Mouse (Mus musculus) retina, embryonic 14.5 days (tissue): ENCODE measurements around the gene Chpf.
A peak's percentile ranks its signal among the peaks of the same experiment; 100 is the strongest.

Source experiments
- DNase-seq: peaks from one replicate; pipeline ENCODE4 v3.0.0-alpha.2; 2015; ENCODE audit warnings: low spot score

Gene Chpf

DNA sequence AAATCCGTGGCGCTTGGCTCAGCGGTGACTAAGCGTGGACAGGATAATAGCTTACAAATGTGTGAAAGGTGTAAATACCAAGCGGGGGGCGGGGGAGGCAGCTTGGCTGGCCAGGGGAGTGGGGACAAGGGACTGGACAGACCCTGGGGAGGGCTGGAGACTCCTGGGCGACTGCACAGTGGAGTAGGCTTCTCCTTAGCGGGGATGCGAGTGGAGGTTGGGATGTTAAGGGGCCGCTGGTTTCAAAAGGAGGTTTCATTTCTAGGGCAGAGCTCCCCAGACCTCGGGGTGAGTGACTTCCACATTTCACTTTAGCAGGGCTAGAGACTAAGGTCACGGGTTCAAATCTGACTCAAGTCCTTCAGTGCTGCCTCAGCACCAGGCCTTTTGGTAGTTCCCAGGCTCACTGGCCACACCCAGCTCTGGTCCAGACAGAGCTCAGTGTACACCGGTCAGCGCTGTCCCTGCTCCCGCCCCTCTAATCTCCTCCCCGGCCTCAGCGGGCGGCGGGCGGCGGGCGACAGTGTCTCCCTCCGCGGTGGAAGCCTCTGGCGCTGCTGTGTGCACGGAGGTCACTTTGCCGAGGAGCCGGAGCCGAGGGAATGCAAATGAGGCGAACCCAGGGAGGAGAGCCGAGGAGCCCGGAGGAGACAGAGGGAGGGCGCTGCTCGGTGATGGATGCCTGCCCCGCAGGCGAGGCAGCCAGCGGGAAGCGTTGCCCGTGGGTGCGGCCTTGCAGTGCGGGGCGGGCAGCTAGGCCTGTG lies 20.9 kb downstream of the Chpf start:
- DNase-seq: no peak

DNA sequence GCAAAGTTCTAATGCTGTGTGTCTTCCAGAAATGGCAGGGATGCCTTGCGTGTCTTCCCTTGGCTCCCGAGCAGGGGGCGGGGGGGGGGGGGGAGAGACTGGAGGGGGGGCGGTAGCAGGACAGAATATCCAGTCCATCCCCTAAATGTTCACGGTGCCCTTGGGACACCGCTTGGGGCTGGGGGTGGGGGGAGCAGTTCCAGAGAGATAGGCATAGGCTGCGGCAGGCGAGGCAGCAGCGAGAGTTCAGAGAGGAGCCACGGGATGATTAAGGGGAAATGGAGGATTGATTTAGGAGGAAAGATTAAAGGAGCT lies 21.4 kb downstream of the Chpf start:
- DNase-seq: no peak

DNA sequence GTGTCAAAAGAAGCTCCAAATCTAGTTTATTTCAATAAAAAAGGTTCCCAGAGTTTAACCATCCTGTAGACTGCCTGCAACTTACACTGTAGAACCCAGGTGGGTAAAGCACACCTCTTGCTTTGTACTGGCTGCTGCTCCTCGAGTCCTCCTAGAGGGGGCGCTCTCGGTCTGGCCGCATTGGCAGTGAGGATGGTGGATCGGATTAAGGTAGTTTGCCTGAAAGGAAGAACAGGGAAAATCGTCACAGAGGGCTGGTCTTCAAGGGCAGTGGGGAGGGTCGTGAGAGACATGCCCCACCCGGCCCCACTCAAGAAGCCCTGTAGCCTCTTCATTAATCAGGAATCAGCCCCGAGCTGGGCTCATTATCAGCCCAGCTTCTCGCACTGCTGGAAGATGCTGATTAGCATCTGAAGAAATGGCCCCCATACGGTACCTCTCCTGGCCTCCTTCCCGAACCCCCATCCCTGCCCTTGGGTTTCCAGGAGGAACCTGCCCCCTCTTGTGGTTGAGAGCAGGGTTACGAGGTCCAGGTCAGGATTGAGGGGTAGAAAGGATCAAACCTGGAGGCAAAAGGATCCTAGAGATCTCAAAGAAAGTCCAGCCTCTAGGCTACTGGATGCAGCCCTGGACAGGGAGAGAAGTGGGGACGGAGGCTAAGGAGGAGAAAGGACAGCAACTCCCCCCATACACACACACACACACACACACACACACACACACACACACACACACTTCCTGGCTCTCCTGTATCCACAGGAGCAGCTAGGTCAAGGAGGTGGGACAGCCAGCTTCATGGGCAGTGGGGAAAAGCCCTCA lies 22.2 kb downstream of the Chpf start:
- DNase-seq: no peak

DNA sequence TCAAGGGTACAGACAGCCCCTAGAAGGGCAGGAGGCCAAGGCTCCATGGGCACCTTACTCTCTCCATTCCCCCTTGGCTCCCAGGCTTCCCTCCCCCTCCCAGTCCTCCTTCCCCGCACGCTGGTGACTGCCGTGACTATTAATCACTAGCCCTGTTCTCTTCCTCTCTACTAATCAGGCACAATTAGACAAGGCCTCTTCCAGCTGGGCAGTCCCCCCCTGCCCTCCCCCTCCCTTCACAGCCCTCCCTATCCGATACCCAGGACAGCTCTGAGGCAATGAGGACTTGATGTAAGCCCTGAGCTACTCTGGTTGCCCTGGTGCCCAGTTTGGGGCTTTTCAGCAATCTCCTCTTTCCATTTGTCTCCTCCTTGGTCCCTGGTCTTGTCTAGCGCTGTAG lies 23.2 kb downstream of the Chpf start:
- no peak for DNase-seq

DNA sequence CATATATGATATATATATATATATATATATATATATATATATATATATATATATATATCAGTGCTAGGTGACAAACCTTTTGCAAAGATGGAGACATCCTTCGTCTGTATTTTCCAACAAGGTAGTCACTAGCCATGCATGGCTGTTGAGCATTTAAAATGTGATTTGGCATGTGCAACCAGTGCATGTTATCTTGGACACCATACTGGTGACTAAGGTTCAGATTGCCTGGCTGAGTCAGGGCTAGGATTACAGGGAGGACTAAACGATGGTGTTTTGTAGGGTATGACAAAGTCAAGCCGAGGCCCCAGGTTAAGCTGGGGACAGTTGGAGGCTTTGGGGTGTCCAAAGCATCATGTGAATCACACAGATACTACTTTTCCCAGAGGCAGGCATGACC lies 23.7 kb downstream of the Chpf start:
- DNase-seq: no peak

DNA sequence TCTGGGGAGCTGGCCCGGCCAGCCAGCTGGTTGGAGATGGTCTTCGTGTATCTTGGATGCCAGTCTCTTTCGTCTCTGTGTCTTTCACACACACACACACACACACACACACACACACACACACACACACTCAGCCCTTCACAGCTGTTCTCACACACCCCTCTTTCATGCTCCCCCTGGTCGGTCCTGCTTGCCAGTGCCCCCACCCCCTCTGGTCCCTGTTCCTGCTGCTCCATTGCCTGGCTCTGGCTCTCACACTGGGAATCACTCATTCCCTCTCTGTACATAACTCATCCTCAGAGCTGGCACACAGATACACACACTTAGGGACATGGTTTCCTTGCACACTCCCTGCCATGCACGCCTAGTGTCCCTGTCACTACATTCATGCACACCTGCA lies 27.2 kb downstream of the Chpf start:
- DNase-seq: no peak

DNA sequence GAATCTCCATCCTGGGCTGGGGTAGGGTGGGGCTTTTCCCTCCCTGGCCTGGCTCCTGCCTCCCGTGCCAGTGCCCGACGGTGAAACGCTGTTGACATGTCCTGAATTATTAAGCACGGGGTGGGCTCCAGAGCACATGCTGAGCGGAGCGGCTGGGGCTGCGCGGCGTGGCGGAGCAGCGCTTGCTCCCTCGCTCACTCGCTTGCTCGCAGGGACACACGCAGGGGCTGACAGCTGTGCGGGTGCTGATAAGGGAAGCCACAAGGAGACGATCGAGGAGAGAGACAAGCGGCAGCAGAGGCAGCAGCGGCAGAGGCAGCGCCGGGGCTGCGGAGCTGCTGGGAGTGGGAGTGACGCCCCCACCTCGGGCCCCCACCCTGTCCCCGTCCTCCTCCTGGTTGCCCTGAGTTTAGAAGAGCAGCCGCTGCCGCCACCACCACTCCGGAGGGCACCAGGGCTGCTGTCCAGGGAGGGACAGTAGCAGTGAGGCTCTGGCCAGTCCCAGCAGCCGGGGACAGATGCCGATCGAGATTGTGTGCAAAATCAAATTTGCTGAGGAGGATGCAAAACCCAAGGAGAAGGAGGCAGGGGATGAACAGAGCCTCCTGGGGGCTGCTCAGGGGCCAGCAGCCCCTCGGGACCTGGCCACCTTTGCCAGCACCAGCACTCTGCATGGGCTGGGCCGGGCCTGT lies 28.6 kb downstream of the Chpf start, which contains the start of gene Asic4:
Gene Asic4, plus strand, starts transcription at position 123 of the 692 bp plus-strand sequence.
- peak; percentile 56 for DNase-seq

DNA sequence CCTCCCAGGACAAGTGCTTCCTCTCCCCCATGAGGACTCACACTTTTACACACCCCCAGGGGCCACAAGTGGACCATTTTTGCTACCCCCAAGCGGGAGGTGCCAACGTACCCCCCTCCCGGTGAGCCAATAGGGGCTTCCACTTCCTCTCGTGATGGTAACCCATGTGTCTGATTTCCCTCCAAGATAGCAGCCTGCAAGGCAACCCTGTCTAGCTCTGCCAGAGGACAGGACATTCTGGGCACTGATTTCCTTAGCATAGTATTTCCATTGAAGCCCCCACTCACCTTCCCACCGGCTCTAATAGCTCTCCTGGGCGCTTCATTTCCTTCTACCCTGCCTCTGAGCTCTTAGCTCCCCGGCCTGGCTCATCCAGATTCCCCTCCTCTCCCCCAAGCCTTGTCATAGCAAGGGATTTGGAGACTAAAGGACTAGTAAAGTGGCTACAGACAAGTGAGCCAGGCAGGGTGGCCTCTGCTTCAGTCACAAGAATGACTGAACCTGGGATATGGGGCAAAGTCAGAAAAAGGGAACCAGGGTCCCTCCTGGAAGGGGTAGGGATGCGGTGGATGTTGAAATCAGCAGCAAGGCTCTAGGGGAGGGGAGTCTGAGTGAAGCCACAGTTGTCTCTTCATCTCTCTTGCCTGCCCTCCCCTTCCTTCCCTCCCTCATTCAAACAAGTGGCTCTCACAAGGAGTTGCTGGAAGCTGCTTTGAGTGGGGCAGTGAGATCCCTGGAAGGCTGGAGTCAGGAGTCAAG lies 29.6 kb downstream of the Chpf start:
- no peak for DNase-seq

DNA sequence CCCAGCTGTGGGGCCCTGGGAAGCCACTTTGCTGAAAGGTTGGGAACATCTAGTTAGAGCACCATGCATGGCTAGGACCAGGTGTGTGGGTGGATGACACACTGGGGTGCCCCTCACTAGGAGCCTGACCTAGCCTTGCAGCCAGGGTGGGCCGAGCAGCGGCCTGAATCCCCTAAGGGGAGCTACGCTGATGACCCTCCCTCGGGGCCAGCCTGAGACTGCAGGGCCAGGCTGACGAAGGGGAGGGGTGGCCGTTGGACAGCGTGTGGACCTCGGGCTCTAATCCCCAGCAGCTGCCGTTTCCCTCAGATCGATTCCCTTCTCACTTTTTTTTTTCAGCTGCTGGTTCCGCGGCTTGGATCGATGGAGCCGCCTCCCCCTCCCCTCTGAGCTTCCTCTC lies 30.2 kb downstream of the Chpf start:
- peak; percentile 79 for DNase-seq

DNA sequence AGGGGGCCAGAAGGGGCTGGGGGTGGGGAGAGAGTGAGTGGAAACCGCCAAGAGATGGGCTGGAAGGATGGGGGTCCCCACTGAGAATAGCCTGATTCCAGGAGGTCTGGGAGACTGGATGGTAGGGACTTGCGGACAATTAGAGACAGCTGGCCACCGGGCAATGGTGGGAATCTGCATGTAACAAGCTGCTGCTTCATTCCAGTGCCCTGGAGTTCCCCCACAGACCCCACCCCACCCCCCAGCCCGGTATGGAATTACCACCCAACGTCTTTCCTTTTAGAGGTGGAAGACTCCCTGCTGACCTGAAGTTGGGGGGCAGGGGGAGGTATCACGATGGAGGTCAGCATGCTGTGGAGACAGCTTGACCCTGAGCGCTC lies 31.1 kb downstream of the Chpf start:
- no peak for DNase-seq

DNA sequence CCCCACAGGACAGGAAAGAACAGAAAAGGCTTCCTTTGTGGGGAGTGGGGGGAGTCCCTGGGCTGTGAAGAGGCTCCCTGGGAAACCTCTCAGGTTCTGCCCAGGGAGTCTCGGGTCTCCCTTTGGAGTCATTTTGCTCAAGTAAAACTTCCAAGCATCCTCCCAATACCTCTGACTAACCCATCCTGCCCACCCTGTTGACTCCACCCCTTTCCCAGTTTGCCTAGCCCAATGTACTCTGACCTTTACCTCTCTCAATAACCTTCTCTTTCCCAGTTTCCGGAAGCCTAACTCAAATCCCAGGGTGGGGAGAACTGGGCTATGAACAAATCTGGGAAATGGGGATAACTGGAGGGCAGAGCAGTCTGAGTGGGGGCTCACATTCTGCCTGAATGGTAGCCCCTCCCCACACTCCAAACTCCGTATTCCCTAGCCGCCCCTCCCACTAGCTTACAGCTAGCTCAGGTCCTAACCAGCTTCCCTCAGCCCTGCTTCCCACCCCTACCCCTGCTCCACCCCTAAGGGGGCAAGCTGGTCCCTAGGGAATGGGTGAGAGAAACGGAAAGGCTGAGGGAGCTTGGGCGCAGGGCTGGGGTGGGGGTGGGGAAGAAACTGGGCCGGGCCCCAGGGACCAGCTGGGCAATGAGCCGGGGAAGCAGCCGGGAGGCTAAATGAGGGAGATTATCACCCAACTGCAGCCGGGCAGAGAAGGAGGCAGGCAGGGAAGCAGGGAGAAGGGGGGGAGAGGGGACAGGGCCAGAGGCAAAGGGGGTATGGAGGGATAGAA lies 31.6 kb downstream of the Chpf start:
- peak; percentile 74 for DNase-seq

DNA sequence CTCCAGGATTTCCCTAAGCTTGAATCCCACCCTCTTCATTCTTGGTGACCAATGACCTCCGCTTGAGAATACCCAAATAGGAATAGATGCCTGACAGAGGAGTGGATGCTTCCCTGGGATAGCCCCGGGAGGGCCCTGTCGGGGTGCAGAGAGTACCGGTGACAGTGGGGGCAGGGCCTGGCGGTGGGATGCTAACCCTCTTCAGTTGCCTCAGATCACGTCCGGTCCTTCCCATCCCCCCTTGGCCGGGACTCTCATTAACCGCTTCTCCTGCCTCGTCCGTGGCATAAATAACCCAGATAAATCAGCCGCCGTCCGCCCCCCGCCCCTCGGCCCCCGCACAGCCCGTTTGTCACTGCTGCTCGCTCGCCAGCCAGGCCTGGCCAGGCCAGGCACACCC lies 32.5 kb downstream of the Chpf start:
- peak; percentile 62 for DNase-seq

DNA sequence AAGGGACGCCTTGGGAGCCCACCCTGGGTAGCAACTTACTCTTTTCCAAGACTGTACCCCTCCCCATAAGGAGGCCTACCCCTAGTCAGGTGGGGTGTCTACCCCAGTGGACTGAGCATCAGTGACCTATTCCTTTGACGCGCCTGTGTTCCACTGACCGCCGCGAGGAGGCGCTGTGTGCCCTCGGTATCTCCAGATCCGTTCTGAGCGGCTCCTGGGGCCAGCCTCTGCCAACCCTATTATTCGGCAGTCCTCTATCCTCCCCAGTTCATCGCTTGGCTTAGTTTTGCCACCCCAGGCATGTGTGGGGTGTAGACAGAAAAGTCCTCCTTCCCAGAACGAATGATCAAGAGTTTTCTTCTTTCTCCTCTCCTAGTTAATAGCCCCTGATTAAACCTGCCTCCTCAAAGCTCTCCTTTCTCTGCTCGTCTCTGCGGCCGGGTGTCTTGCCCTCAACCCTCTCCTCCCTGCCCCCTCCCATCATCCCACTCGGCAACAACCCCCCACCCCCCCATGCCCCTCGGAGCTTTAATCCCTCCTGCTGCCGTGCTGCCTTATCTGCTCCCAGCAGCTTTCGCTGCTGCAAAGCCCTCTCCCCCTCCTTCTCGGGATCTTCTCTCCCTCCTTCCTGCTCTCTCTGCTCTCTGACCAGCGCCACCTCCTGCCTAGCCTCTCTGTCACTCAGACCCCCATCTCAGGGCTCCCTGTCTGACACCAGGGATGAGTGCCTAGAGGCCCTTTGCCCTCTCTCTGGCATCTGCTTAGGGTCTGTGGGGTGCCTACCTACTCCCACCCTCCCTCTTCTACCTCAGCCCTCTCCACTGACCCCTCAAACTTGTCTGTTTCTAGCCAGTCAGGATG lies 33.1 kb downstream of the Chpf start:
- peak; percentile 89 for DNase-seq

DNA sequence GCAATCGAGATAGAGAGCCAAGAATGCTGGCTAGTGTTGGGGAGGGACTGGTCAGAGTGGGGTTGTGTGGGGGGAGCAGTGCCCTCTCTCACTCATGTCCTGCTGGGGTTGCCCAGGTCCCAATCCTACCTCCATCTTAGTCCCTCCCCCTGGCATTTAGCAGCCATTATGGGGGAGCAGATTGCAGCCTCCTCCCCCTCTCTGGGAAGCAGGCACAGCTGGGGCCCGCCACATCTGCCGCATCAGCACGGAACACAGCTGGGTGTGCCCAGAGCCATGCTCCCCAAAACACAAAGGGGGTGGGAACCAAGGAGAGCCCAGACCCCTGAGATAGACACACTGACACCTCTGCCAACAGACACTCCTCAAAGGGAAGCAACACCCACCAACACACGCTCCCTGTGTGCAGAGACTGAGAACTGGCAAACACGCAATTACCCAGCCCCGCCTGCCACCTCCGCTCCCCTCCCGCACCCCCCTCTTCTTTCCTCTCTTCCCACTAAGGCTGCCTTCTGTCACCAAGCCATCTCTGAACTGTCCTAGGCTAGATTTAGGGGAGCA lies 33.9 kb downstream of the Chpf start:
- no peak for DNase-seq

DNA sequence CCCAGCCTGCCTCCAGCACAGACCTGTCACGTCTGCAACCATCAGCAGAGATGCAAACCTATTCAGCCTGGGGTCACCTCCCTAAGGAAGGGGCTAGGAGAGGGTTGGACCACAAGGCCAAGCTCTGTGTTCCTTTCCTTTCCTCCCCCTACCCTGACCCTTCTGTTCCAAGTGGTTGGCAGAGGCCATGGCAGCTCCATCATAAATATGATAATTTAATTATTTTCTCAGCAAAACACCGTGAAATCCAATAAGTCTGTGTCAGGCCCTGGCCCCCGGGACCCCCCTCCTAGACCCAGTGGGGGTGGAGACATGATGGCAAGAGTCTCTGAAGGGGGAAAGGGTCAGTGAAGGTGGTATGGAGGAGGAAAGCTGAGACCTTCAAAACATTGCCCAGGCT lies 34.9 kb downstream of the Chpf start:
- no peak for DNase-seq

DNA sequence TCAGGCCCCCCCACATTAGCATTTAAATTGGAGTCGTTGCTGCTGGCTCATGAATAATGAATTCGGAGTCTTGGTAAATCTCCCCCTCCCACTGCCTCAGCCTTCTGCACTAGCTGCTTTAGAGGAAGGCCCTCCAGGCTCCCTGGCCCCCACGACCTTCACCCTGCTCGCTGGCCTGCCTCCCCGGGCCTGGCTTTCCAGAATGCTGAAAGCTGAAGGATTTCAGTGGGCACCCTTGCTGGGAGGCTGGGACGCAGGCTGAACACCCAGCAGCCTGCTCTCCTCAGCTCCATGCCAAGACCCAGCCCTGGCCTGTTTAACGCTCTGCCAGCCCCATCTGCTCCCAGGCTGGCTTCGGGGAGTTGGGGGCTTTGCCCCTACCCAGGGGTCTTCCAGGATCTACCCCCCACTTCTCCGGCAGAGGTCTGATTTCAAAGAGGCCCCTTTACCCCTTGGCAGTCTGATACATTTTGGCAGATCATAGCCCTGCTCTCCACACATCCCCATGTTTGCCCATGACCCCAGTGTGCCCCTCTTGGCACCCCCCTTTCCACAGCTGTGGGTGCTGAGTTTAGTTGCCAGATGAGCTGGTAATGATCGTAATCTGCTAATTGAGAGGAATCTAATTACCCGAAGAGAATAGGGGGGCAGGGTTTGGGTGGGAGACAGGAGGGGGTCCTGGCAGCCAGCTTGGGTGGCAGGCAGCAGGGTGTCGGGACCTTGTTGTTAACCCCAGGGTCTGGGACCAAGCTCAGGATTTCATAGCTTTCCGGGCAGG lies 35.7 kb downstream of the Chpf start:
- DNase-seq: no peak

DNA sequence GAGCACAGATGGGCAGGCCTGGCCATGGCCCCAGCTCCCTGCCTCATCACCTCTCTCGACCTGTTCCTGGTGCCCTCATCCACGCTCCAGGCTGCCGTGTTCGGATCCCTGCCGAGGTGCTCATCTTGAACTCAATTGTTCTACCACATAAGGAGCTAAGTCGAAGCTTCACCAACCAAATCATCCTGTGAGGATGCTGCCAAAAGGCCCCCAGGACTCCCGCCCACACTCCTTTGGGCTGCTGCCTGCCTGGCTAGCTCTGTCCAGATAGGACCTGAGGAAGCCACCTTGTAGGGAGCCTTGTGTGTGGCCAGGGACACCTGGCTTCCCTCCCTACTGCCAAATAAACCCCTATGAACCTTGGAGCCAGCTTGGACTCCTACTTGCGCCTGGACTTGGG lies 36.3 kb downstream of the Chpf start:
- DNase-seq: no peak

DNA sequence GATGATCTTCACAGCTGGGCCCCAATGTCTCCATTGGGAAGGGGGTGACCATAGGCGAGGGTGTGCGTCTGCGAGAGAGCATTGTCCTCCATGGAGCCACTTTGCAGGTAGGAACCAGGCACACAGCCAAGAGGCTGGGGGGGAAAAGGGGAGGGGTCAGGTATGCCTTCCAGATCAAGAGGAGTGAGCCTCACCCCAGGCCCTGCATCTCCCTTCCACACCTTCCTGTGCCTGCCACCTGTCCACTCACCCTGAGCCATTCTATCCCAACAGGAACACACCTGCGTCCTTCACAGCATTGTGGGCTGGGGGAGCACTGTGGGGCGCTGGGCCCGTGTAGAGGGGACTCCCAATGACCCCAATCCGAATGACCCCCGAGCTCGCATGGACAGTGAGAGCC lies 36.9 kb downstream of the Chpf start:
- DNase-seq: no peak

DNA sequence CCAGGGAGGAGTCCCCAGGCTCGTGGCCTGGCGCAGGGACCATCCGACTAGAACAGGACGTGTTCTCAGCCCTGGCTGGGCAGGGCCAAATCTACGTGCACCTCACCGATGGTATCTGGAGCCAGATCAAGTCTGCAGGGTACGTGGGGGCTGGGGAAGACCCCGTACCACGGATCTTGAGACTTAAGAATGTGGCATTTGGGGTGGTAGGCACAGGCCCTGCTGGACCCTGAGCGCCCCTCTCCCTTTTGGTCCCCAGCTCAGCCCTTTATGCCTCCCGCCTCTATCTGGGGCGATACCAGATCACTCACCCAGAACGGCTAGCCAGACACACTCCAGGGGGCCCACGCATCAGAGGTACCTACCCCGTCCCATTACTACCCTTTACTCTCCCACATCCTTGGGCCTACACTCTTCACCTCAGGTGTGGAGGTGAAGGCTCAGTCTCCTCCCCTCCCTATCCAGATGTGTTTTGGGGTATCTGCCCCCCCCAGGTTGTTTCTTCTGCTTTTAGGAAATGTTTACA lies 37.6 kb downstream of the Chpf start:
- no peak for DNase-seq
